Mouse (Mus musculus) ES-Bruce4 (cell line): Measurements from ENCODE around the gene Sprr2d. TPM values are rescaled to one million over a fixed set of nuclear protein-coding genes. Genes with fewer than 3 reads are reported as not detected.

ENCODE experiments used
- H3K27ac ChIP-seq: 2 replicates; pipeline ENCODE4 v1.5.1; 2012; ENCODE audit warnings: low read length, inconsistent platforms; ENCODE audit not compliant: insufficient read depth
- H3K27me3 ChIP-seq: 2 replicates; pipeline ENCODE4 v1.6.1; 2012; ENCODE audit warnings: mild to moderate bottlenecking, low read length, inconsistent platforms; ENCODE audit not compliant: control insufficient read depth, poor library complexity, insufficient read depth, severe bottlenecking
- H3K36me3 ChIP-seq: 2 replicates; pipeline ENCODE4 v1.6.1; 2012; ENCODE audit warnings: inconsistent platforms, mild to moderate bottlenecking, low read length, moderate library complexity; ENCODE audit not compliant: control insufficient read depth, poor library complexity, insufficient read depth, severe bottlenecking
- H3K4me1 ChIP-seq: one replicate; pipeline ENCODE4 v1.8.1; 2011; ENCODE audit warnings: low read length; ENCODE audit not compliant: control insufficient read depth, insufficient read depth
- H3K4me3 ChIP-seq: 2 replicates; pipeline ENCODE4 v1.5.1; 2011; ENCODE audit warnings: low read depth, mild to moderate bottlenecking, low read length
- H3K9ac ChIP-seq: 2 replicates; pipeline ENCODE4 v1.6.1; 2012; ENCODE audit warnings: low read depth, mild to moderate bottlenecking, inconsistent platforms; ENCODE audit not compliant: poor library complexity, severe bottlenecking
- H3K9me3 ChIP-seq: replicated peaks from 2 replicates; pipeline ENCODE4 v1.6.1; 2012; ENCODE audit warnings: mild to moderate bottlenecking, low read length, inconsistent platforms; ENCODE audit not compliant: control insufficient read depth, poor library complexity, insufficient read depth, severe bottlenecking
- CTCF ChIP-seq: IDR thresholded peaks from one replicate; pipeline ENCODE4 v1.8.1; 2011; ENCODE audit warnings: low read depth, low read length
- EP300 ChIP-seq: IDR thresholded peaks from 2 replicates; pipeline ENCODE4 v1.6.1; 2011; ENCODE audit warnings: low read depth, low read length; ENCODE audit not compliant: insufficient read depth
- POLR2A ChIP-seq: IDR thresholded peaks from one replicate; pipeline ENCODE4 v1.8.1; 2011; ENCODE audit warnings: low read length; ENCODE audit not compliant: insufficient read depth
- polyA plus RNA-seq: library from polyadenylated mRNA; stranded (reverse); fragments of >200 nt; gene quantifications from 2 replicates; pipeline ENCODE4 v1.2.4, GENCODE M21; 2011; ENCODE audit warnings: low read depth; ENCODE audit not compliant: missing spikeins, insufficient read depth, insufficient read length

The Sprr2d gene
- polyA plus RNA-seq = not detected in 2 replicates

DNA sequence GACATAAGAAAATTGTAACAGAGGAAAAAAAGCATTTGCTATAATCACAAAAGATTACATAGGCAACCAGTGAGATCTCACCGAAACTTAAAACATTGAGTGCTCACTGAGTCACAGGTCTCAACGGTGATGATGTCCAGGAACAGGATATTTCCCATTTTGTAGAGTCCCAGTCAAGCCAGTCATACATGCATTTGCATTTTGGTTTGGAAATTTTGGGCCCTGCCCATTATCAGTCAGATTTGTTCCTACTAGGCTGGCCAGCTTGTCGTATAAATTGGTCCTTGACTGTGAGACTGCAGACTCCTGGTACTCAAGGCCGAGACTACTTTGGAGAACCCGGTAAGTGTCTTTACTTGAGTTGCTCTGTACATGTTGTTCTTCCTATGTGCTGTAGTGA, at the start of gene Sprr2d:
TSS of gene Sprr2d (plus strand) at position 301 of the 400 bp plus-strand sequence.
- Histone ChIP-seq H3K27me3 (no peaks in the 10 kb centered on the region), H3K27ac (no peak within 1 kb of the TSS), H3K9me3 (no peaks in the 10 kb centered on the region), H3K9ac (no peak within 1 kb of the TSS), H3K4me3 (no peak within 1 kb of the TSS), H3K4me1 (no peaks in the 10 kb centered on the region), H3K36me3 (no peaks in the 10 kb centered on the region)
- TF ChIP-seq EP300 = no peak
- TF ChIP-seq CTCF = no peak
- TF ChIP-seq POLR2A = no peak

DNA sequence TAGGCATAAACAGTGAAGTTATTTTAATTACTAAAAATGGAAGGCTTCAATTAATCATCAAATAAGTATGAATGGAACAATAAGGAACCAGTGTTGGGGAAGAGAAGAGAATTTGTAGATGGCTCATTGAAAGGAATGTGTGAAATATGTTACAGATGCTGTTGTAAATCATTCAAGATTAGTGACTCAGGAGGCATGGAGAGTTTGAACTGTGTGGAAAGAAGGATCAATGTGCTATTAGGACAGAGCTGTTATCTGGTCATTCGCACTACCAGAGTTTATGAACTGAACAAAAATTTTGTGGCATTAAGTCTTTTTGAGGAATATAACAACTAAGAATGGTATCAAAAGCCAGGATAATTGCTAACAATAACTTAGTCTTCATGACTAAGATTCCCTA, 31.5 kb upstream of the Sprr2d start:
- Histone ChIP-seq H3K27ac (no peak overlapping the region), H3K36me3 (no peaks in the 10 kb centered on the region), H3K9me3 (no peaks in the 10 kb centered on the region), H3K4me3 (no peak overlapping the region), H3K4me1 (no peaks in the 10 kb centered on the region), H3K27me3 (no peaks in the 10 kb centered on the region), H3K9ac (no peak overlapping the region)
- no peak for TF ChIP-seq POLR2A
- no peak for TF ChIP-seq EP300
- TF ChIP-seq CTCF = no peak

DNA sequence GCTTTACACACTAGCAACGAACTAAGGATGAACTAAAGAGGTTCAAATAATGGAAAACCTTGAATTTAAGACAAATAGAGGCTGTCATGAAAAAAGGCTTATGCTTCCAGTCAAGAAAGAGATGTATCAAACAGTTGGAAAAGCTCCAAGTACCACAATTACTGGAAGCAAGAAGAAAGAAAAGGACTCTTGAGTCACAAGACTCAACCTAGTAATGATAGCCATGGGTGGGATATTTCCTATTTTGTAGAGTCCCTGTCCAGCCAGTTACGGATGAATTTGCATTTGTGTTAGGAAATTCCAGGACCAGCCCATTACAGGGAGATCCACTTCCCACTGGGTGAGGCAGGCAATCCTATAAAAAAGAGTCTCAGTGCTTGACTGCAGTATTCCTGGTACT, 22.6 kb upstream of the Sprr2d start, which contains the start of gene Sprr2b:
TSS of gene Sprr2b (plus strand) at position 301 of the 400 bp plus-strand sequence.
- no peaks in the 10 kb centered on the region for H3K4me1 ChIP-seq
- no peak within 1 kb of the TSS for H3K9ac ChIP-seq
- no peak for TF ChIP-seq POLR2A
- TF ChIP-seq EP300 = no peak
- TF ChIP-seq CTCF = no peak
- no peaks in the 10 kb centered on the region for H3K9me3 ChIP-seq
- no peaks in the 10 kb centered on the region for H3K36me3 ChIP-seq
- H3K27me3 ChIP-seq = no peaks in the 10 kb centered on the region
- H3K27ac ChIP-seq = no peak within 1 kb of the TSS
- H3K4me3 ChIP-seq = no peak within 1 kb of the TSS

DNA sequence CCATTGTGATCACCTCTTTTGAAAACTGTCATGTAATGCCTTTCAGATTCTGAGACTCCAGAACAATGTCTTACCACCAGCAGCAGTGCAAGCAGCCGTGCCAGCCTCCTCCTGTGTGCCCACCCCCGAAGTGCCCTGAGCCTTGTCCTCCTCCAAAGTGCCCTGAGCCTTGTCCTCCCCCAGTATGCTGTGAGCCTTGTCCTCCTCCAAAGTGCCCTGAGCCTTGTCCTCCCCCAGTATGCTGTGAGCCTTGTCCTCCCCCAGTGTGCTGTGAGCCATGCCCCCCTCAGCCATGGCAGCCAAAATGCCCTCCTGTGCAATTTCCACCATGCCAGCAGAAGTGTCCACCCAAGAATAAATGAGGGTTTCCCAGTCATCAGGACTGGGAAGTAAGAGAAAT, 21.6 kb upstream of the Sprr2d start:
- Histone ChIP-seq H3K36me3 (no peaks in the 10 kb centered on the region), H3K4me3 (no peak overlapping the region), H3K9ac (no peak overlapping the region), H3K9me3 (no peaks in the 10 kb centered on the region), H3K4me1 (no peaks in the 10 kb centered on the region), H3K27me3 (no peaks in the 10 kb centered on the region), H3K27ac (no peak overlapping the region)
- no peak for TF ChIP-seq EP300
- TF ChIP-seq POLR2A = no peak
- no peak for TF ChIP-seq CTCF

DNA sequence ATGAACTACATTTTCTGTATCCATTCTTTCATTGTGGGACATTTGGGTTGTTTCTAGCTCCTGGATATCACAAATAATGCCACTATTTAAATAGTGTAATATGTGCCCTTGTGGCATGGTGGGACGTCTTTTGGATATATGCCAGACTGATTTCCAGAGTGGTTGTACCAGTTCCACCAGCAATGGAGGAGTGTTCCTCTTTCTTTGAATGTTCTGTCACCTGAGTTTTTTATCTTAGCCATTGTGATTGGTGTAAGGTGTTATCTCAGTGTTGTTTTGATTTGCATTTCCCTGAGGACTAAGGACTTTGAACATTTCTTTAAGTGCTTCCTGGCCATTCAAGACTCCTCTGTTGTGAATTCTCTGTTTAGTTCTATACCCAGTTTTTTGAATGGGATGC, 2.7 kb upstream of the Sprr2d start:
- Histone ChIP-seq H3K9me3 (no peaks in the 10 kb centered on the region), H3K36me3 (no peaks in the 10 kb centered on the region), H3K27me3 (no peaks in the 10 kb centered on the region), H3K9ac (no peak overlapping the region), H3K4me1 (no peaks in the 10 kb centered on the region), H3K27ac (no peak overlapping the region), H3K4me3 (no peak overlapping the region)
- TF ChIP-seq CTCF (no peak), POLR2A (no peak), EP300 (no peak)

DNA sequence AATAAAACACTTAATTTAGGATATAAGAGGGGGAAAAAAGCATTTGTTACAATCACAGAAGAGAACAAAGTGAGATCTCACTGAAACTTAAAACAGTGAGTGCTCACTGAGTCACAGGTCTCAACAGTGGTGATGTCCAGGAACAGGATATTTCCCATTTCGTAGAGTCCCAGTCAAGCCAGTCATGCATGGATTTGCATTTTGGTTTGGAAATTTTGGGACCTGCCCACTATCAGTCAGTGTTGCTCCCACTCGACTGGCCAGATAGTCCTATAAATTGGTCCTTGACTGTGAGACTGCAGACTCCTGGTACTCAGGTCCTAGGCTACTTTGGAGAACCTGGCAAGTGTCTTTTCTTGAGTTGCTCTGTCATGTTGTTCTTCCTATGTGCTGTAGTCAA, 12.9 kb downstream of the Sprr2d start, which contains the start of gene Sprr2e:
TSS of gene Sprr2e (plus strand) at position 301 of the 400 bp plus-strand sequence.
- TF ChIP-seq POLR2A = no peak
- no peak for TF ChIP-seq EP300
- no peak for TF ChIP-seq CTCF
- no peaks in the 10 kb centered on the region for H3K9me3 ChIP-seq
- no peaks in the 10 kb centered on the region for H3K4me1 ChIP-seq
- H3K4me3 ChIP-seq = no peak within 1 kb of the TSS
- no peak within 1 kb of the TSS for H3K27ac ChIP-seq
- H3K27me3 ChIP-seq = no peaks in the 10 kb centered on the region
- no peaks in the 10 kb centered on the region for H3K36me3 ChIP-seq
- no peak within 1 kb of the TSS for H3K9ac ChIP-seq
